Mouse (Mus musculus): ENCODE results near the gene Zfp280b. TPM values are rescaled to one million over a fixed set of nuclear protein-coding genes. Genes with fewer than 3 reads are reported as not detected.
A peak's percentile ranks its signal among the peaks of the same experiment; 100 is the strongest.
"Not testable (repeated sequence)": the region's sequence is repeated elsewhere in the genome, so short reads cannot be mapped to it uniquely, and the experiment has no call there.

Zfp280b gene
- 25.2 and 28.7 TPM in 2 replicates for polyA plus RNA-seq (2016; fragmentation: Nextera tagmentation; extraction: Ambion mirVana)

- peak within 1 kb of the TSS; percentile 58 for H3K27ac ChIP-seq (replicated peaks)
- peak; percentile 99 for ATAC-seq (ENCODE audit: low FRiP score, low read depth)
- peaks cover 8% of the 10 kb centered on the region for H3K4me1 ChIP-seq
- under 1% methylated on average over 53 of the region's 58 CpGs for WGBS
- no peaks in the 10 kb centered on the region for H3K9me3 ChIP-seq
- peaks cover 19% of the 10 kb centered on the region for H3K36me3 ChIP-seq
- H3K4me3 ChIP-seq, result peak within 1 kb of the TSS; percentile 86
- H3K9ac ChIP-seq (replicated peaks), result peak within 1 kb of the TSS; percentile 91
- peak within 1 kb of the TSS; percentile 81 for H3K4me2 ChIP-seq (replicated peaks)
- no peaks in the 10 kb centered on the region for H3K27me3 ChIP-seq
These were observed at the start of gene Zfp280b for GRCm38 (mm10) chr10:76032402-76033118. Zfp280b (plus strand) TSS chr10:76032650.

GRCm38 (mm10) chr10:75990430-75991042 is 41.9 kb upstream of the Zfp280b start:
- no peaks in the 10 kb centered on the region for H3K9me3 ChIP-seq
- no peak overlapping the region for H3K9ac ChIP-seq (replicated peaks)
- no peak for ATAC-seq (ENCODE audit: low FRiP score, low read depth)
- H3K27ac ChIP-seq (replicated peaks), result no peak overlapping the region
- H3K36me3 ChIP-seq, result no peaks in the 10 kb centered on the region
- 66% methylated on average over 4 of the region's 4 CpGs for WGBS
- H3K4me3 ChIP-seq, result no peak overlapping the region
- no peaks in the 10 kb centered on the region for H3K4me1 ChIP-seq
- no peaks in the 10 kb centered on the region for H3K27me3 ChIP-seq
- no peak overlapping the region for H3K4me2 ChIP-seq (replicated peaks)

GRCm38 (mm10) chr10:75993616-75994240 is 38.7 kb upstream of the Zfp280b start:
- Histone ChIP-seq H3K9ac (replicated peaks) (no peak overlapping the region), H3K9me3 (no peaks in the 10 kb centered on the region)
- WGBS, result 90% methylated on average over 15 of the region's 15 CpGs

DNA sequence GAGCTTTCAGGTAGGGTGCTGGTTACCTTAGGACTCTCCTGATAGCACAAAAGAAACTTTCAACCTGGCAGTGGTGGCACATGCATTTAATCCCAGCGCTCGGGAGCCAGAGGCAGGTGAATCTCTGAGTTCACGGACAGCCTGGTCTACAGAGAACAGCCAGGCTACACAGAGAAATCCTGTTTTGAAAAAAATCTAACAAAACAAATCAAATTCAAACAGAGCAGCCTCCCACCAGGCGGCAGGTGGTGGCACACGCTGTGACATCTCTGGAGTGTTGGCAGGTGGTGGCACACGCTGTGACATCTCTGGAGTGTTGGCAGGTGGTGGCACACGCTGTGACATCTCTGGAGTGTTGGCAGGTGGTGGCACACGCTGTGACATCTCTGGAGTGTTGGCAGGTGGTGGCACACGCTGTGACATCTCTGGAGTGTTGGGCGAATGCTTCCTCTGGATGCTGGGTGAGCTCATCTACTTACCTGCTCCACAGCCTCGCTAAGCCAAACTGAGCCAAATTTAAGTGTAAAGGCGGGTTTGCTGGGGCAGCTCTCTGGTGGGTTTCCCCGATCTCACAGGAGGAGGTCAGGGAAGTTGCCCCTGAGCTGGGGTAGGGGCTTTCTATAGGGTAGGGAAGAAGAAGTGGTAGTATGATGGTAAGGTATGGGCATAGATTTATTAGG is 37.8 kb upstream of the Zfp280b start:
- not testable (repeated sequence) for H3K4me2 ChIP-seq (replicated peaks); H3K4me1 ChIP-seq; H3K27ac ChIP-seq (replicated peaks); H3K9me3 ChIP-seq; H3K9ac ChIP-seq (replicated peaks); H3K4me3 ChIP-seq; H3K36me3 ChIP-seq; ATAC-seq (ENCODE audit: low FRiP score, low read depth); H3K27me3 ChIP-seq
- 84% methylated on average over 13 of the region's 13 CpGs for WGBS

More at GRCm38 (mm10) chr10:75993616-75994240, 38.7 kb upstream of the Zfp280b start:
- Histone ChIP-seq H3K4me1 (no peaks in the 10 kb centered on the region), H3K27me3 (no peaks in the 10 kb centered on the region), H3K36me3 (no peaks in the 10 kb centered on the region), H3K4me2 (replicated peaks) (no peak overlapping the region), H3K27ac (replicated peaks) (no peak overlapping the region), H3K4me3 (no peak overlapping the region)
- ATAC-seq (ENCODE audit: low FRiP score, low read depth), result no peak

DNA sequence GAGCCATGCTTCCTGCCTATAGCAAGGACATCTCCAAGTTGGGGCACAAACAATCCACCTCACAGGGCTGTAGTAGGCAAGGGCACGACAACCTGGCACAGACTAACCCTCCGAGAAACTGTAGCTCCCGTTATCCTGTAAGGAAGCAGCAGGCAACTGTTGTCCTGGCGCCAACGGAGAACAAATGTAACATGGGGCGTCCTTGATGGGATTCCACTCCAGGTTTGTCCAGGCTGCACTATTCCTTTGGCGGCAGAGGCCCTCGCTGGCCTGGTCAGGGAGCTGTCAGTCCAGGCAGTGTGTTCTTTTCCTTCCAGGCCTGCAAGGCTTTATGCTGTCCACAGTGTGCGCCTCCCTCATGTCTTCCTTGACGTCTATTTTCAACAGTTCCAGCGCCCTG is 37.0 kb upstream of the Zfp280b start:
- 91% methylated on average over 11 of the region's 11 CpGs for WGBS
- no peak overlapping the region for H3K27ac ChIP-seq (replicated peaks)
- H3K9ac ChIP-seq (replicated peaks), result no peak overlapping the region
- H3K4me1 ChIP-seq, result no peaks in the 10 kb centered on the region
- no peak overlapping the region for H3K4me3 ChIP-seq
- ATAC-seq (ENCODE audit: low FRiP score, low read depth), result no peak
- no peak overlapping the region for H3K4me2 ChIP-seq (replicated peaks)
- no peaks in the 10 kb centered on the region for H3K36me3 ChIP-seq
- H3K9me3 ChIP-seq, result no peaks in the 10 kb centered on the region
- 0 out of 2 replicates have a peak, but pooled peaks cover 2% of the 10 kb centered on the region for H3K27me3 ChIP-seq

DNA sequence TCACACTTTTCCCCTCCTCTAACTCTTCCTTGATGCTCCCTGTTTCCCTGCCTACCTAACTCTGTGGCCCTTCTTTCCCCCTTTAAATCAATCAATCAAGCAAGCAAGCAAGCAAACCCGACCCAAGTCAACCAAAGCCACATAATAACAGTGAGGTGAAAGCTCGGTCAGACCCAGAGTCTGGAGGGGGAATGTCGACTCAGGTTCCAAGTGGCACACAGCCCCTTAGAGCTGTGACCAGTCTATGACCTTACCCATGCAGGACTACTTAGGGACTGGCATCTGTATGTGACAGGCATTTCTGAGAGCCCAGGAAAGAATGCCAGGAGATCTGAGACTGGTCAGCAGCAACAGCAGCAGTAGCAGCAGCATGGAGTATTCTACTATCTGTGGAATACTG is 36.1 kb upstream of the Zfp280b start:
- no peak overlapping the region for H3K4me3 ChIP-seq
- no peak for ATAC-seq (ENCODE audit: low FRiP score, low read depth)
- no peak overlapping the region for H3K27ac ChIP-seq (replicated peaks)

DNA sequence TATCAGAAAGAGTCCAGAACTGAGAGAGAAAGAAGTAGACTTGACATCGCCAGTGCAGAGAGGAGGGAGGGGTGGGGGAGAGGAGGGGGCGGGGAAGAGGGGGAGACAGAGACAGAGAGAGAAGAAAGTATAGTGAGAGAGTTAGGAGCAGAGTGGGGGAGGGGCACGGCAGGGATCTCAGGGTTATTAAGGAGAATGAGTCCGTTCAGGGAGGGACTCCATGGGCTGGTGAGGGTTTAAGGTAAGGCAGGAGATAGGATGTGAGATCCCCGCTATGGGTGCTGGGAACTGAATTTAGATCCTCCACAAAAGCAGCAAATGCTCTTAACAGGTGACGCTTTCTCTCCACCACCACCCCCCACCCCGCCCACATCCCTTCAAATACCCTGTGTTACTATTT is 31.3 kb upstream of the Zfp280b start:
- Histone ChIP-seq H3K27me3 (0 out of 2 replicates have a peak, but pooled peaks cover 3% of the 10 kb centered on the region), H3K36me3 (no peaks in the 10 kb centered on the region), H3K9me3 (no peaks in the 10 kb centered on the region), H3K4me3 (no peak overlapping the region), H3K9ac (replicated peaks) (no peak overlapping the region), H3K4me2 (replicated peaks) (no peak overlapping the region), H3K4me1 (peaks cover 9% of the 10 kb centered on the region; the same call in 1 of the 2 replicates), H3K27ac (replicated peaks) (no peak overlapping the region)
- 27% methylated on average over 7 of the region's 7 CpGs for WGBS
- no peak for ATAC-seq (ENCODE audit: low FRiP score, low read depth)

More for the DNA sequence above, 36.1 kb upstream of the Zfp280b start:
- WGBS, result 66% methylated on average over 3 of the region's 3 CpGs
- no peak overlapping the region for H3K9ac ChIP-seq (replicated peaks)
- H3K9me3 ChIP-seq, result no peaks in the 10 kb centered on the region
- no peak overlapping the region for H3K4me2 ChIP-seq (replicated peaks)
- H3K4me1 ChIP-seq, result peaks cover 6% of the 10 kb centered on the region; the same call in 1 of the 2 replicates
- H3K27me3 ChIP-seq, result 0 out of 2 replicates have a peak, but pooled peaks cover 3% of the 10 kb centered on the region
- H3K36me3 ChIP-seq, result no peaks in the 10 kb centered on the region

DNA sequence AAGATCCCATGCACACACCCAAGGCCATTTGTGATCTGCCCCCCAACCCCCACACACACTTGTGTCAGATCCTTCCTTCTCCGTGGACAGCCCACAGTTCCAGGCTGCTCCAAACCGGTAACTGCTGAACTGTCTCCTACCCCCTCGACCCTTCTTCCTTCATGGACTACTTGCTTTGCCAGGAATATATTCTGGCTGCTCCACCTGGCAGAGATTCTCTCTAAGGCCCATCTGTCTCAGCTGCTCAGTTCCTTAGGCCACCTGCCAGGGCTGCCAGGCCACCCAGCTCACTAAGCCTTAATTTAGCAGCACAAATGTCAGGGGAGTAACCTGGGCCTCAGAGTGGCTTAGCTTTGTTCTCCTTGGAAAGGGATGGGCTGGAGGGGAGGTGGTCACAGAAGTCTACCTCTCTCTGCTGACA is 30.3 kb upstream of the Zfp280b start:
- Histone ChIP-seq H3K4me1 (peaks cover 9% of the 10 kb centered on the region; the same call in 1 of the 2 replicates), H3K27ac (replicated peaks) (no peak overlapping the region), H3K36me3 (no peaks in the 10 kb centered on the region), H3K9ac (replicated peaks) (no peak overlapping the region), H3K9me3 (no peaks in the 10 kb centered on the region), H3K4me3 (no peak overlapping the region), H3K27me3 (0 out of 2 replicates have a peak, but pooled peaks cover 3% of the 10 kb centered on the region), H3K4me2 (replicated peaks) (no peak overlapping the region)
- no peak for ATAC-seq (ENCODE audit: low FRiP score, low read depth)
- WGBS, result 38% methylated on average over 3 of the region's 3 CpGs

DNA sequence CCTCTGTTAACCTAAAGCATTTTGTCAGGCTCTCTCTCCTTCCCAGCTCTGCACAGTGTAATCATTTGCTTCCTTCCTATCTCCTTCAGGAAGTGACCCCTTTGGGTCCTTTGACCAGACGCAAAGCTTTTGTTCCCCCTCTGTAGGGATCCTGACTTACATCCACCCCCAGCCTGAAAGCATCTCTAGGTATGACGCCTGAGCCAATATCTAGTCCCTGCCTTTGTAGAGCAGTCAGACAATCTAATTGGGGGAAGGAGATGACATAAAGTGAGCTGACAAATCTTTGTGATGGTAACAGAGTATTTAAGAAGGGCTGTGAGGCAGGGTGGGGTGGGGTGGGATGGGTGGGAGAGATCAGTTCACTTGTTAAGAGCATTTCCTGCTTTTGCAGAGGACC is 29.8 kb upstream of the Zfp280b start:
- Histone ChIP-seq H3K27ac (replicated peaks) (no peak overlapping the region), H3K4me2 (replicated peaks) (no peak overlapping the region), H3K4me1 (peaks cover 9% of the 10 kb centered on the region; the same call in 1 of the 2 replicates), H3K27me3 (0 out of 2 replicates have a peak, but pooled peaks cover 3% of the 10 kb centered on the region), H3K4me3 (no peak overlapping the region), H3K9ac (replicated peaks) (no peak overlapping the region), H3K9me3 (no peaks in the 10 kb centered on the region), H3K36me3 (no peaks in the 10 kb centered on the region)
- WGBS, result 29% methylated on average over 2 of the region's 2 CpGs
- no peak for ATAC-seq (ENCODE audit: low FRiP score, low read depth)

GRCm38 (mm10) chr10:76003221-76003620 is 29.2 kb upstream of the Zfp280b start:
- Histone ChIP-seq H3K27ac (replicated peaks) (no peak overlapping the region), H3K4me3 (no peak overlapping the region), H3K4me2 (replicated peaks) (no peak overlapping the region), H3K9ac (replicated peaks) (no peak overlapping the region), H3K9me3 (no peaks in the 10 kb centered on the region), H3K36me3 (no peaks in the 10 kb centered on the region), H3K4me1 (peaks cover 9% of the 10 kb centered on the region; the same call in 1 of the 2 replicates), H3K27me3 (0 out of 2 replicates have a peak, but pooled peaks cover 3% of the 10 kb centered on the region)
- 97% methylated on average over 2 of the region's 2 CpGs for WGBS
- no peak for ATAC-seq (ENCODE audit: low FRiP score, low read depth)

DNA sequence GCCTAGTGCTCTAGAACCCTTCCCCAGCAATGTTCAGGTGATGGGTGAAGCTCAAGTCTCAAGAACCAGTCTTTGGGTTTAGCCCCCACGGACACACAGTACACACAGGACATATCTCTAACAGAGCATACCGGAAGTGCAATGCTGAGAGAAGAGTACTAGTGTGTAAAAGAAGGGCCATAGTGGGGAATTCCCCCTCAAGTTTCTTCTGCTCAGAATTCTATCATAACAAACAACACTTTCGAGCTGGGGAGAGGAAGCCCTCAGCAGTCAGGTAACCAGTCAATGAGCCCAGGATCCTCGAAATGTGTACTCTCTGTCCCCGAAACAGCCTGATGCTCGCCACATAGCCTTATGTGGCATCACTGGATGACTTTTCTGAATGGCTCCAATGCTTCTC is 26.1 kb upstream of the Zfp280b start:
- H3K4me2 ChIP-seq (replicated peaks), result no peak overlapping the region
- no peak overlapping the region for H3K9ac ChIP-seq (replicated peaks)
- H3K36me3 ChIP-seq, result no peaks in the 10 kb centered on the region
- H3K4me1 ChIP-seq, result peaks cover 3% of the 10 kb centered on the region; the same call in 1 of the 2 replicates
- WGBS, result 90% methylated on average over 6 of the region's 6 CpGs
- ATAC-seq (ENCODE audit: low FRiP score, low read depth), result no peak
- H3K4me3 ChIP-seq, result no peak overlapping the region
- H3K27ac ChIP-seq (replicated peaks), result no peak overlapping the region
- no peaks in the 10 kb centered on the region for H3K9me3 ChIP-seq
- H3K27me3 ChIP-seq, result no peaks in the 10 kb centered on the region
